Mouse (Mus musculus) hindbrain, embryonic 11.5 days (tissue): Measurements from ENCODE around the gene Tbc1d8. TPM values are rescaled to one million over a fixed set of nuclear protein-coding genes. Genes with fewer than 3 reads are reported as not detected.

Experiments
- ATAC-seq: fragments of 200-750 bp; cut with Nextera tagmentation; 2 replicates; pipeline ENCODE4 v1.8.0; 2017; ENCODE audit warnings: mild to moderate bottlenecking, moderate TSS enrichment, moderate library complexity; ENCODE audit not compliant: low FRiP score
- DNase-seq: peaks from one replicate; pipeline ENCODE4 v3.0.0-alpha.2; 2015; ENCODE audit warnings: low spot score
- H3K27ac ChIP-seq: fragments of 300-500 bp; sonication (generic); 2 replicates; pipeline ENCODE4 v1.5.1; 2014; ENCODE audit warnings: mild to moderate bottlenecking, low read depth, low read length
- H3K27me3 ChIP-seq: fragments of 300-500 bp; sonication (generic); 2 replicates; pipeline ENCODE4 v1.6.1; 2014; ENCODE audit warnings: mild to moderate bottlenecking, low read length, moderate library complexity, mixed read lengths; ENCODE audit not compliant: control insufficient read depth, insufficient read depth
- H3K36me3 ChIP-seq: fragments of 300-500 bp; sonication (generic); 2 replicates; pipeline ENCODE4 v1.6.1; 2014; ENCODE audit warnings: mild to moderate bottlenecking, low read length, moderate library complexity, mixed read lengths; ENCODE audit not compliant: control insufficient read depth, insufficient read depth
- H3K4me1 ChIP-seq: fragments of 300-500 bp; sonication (generic); replicated peaks from 2 replicates; pipeline ENCODE4 v1.6.1; 2014; ENCODE audit warnings: low read length, mixed read lengths; ENCODE audit not compliant: control insufficient read depth, insufficient read depth
- H3K4me2 ChIP-seq: fragments of 300-500 bp; sonication (generic); replicated peaks from 2 replicates; pipeline ENCODE4 v1.6.1; 2014; ENCODE audit warnings: mild to moderate bottlenecking, low read depth, low read length
- H3K4me3 ChIP-seq: fragments of 300-500 bp; sonication (generic); 2 replicates; pipeline ENCODE4 v1.5.1; 2014; ENCODE audit warnings: low read depth, low read length
- H3K9ac ChIP-seq: fragments of 300-500 bp; sonication (generic); 2 replicates; pipeline ENCODE4 v1.6.1; 2014; ENCODE audit warnings: low read depth, low read length
- H3K9me3 ChIP-seq: fragments of 300-500 bp; sonication (generic); 2 replicates; pipeline ENCODE4 v1.6.1; 2016; ENCODE audit warnings: low read length; ENCODE audit not compliant: control insufficient read depth
- WGBS: fragments of 180-500 bp; shearing (Covaris S2); extraction: QIAGEN DNeasy Blood & Tissue Kit; methylation state at CpG from one replicate; pipeline ENCODE4 v1.1.7; 2014; 5-methylcytosine and 5-hydroxymethylcytosine counted together
- polyA plus RNA-seq: library from polyadenylated mRNA; unstranded; fragments of >200 nt; fragmentation: Nextera tagmentation; extraction: Ambion mirVana; gene quantifications from 2 replicates; pipeline ENCODE4 v1.2.1, GENCODE M21; 2014

Gene Tbc1d8
- polyA plus RNA-seq, 1 experiment from 2014 or later, result 5.3 TPM

- Histone ChIP-seq H3K4me3 (no peak overlapping the region), H3K4me2 (no peak overlapping the region), H3K36me3 (no peaks in the 10 kb centered on the region), H3K27me3 (no peaks in the 10 kb centered on the region), H3K4me1 (no peaks in the 10 kb centered on the region), H3K9ac (no peak overlapping the region), H3K27ac (no peak overlapping the region), H3K9me3 (no peaks in the 10 kb centered on the region)
- WGBS, result 92% methylated on average over 11 of the region's 11 CpGs
- ATAC-seq (no peak), DNase-seq (no peak)
These were observed 89.2 kb downstream of the Tbc1d8 start for GRCm38 (mm10) chr1:39389338-39389737.

GRCm38 (mm10) chr1:39388163-39388562 is 90.4 kb downstream of the Tbc1d8 start:
- H3K9me3 ChIP-seq, result no peaks in the 10 kb centered on the region
- DNase-seq (no peak), ATAC-seq (no peak)
- H3K4me1 ChIP-seq, result no peaks in the 10 kb centered on the region
- WGBS, result 91% methylated on average over 2 of the region's 2 CpGs
- no peaks in the 10 kb centered on the region for H3K36me3 ChIP-seq
- no peak overlapping the region for H3K9ac ChIP-seq
- H3K4me3 ChIP-seq, result no peak overlapping the region
- no peaks in the 10 kb centered on the region for H3K27me3 ChIP-seq
- no peak overlapping the region for H3K4me2 ChIP-seq
- H3K27ac ChIP-seq, result no peak overlapping the region

- Histone ChIP-seq H3K9me3 (no peaks in the 10 kb centered on the region), H3K4me1 (no peaks in the 10 kb centered on the region), H3K4me2 (no peak overlapping the region), H3K36me3 (no peaks in the 10 kb centered on the region), H3K4me3 (no peak overlapping the region), H3K27me3 (no peaks in the 10 kb centered on the region), H3K27ac (no peak overlapping the region), H3K9ac (no peak overlapping the region)
- WGBS, result 89% methylated on average over 4 of the region's 4 CpGs
- DNase-seq (no peak), ATAC-seq (no peak)
These were observed 91.1 kb downstream of the Tbc1d8 start for GRCm38 (mm10) chr1:39387497-39387896.

DNA sequence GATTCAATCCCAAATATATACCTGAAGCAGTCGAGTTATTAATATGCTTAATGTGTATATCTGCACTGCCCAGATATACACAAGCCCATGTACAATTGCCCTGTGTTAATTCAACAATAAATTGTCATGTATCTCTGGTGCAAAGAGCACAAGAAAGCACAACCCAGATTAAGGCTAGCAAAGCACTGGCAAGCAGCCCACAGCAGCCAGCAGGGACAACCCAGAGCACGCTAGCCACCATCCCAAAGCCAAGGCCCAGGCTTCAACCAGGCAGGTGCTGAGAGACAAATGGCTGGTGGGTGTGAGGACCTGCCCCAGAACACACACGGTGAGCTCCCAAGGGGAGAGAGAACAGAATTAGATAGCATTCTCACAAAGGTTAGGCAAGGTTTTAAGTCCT is 92.1 kb downstream of the Tbc1d8 start:
- H3K27ac ChIP-seq, result no peak overlapping the region
- H3K4me1 ChIP-seq, result no peaks in the 10 kb centered on the region
- no peak overlapping the region for H3K4me3 ChIP-seq
- DNase-seq, result no peak
- no peaks in the 10 kb centered on the region for H3K36me3 ChIP-seq
- WGBS, result 91% methylated on average over 3 of the region's 3 CpGs
- H3K9me3 ChIP-seq, result no peaks in the 10 kb centered on the region
- no peak overlapping the region for H3K4me2 ChIP-seq
- no peaks in the 10 kb centered on the region for H3K27me3 ChIP-seq
- H3K9ac ChIP-seq, result no peak overlapping the region
- ATAC-seq, result no peak

- H3K27ac ChIP-seq, result no peak overlapping the region
- DNase-seq, result no peak
- H3K9me3 ChIP-seq, result no peaks in the 10 kb centered on the region
- WGBS, result 86% methylated on average over 9 of the region's 9 CpGs
- no peak overlapping the region for H3K4me2 ChIP-seq
- H3K36me3 ChIP-seq, result no peaks in the 10 kb centered on the region
- no peak overlapping the region for H3K4me3 ChIP-seq
- ATAC-seq, result no peak
- no peaks in the 10 kb centered on the region for H3K27me3 ChIP-seq
- H3K9ac ChIP-seq, result no peak overlapping the region
- no peaks in the 10 kb centered on the region for H3K4me1 ChIP-seq
These were observed 93.6 kb downstream of the Tbc1d8 start for GRCm38 (mm10) chr1:39384914-39385313.

GRCm38 (mm10) chr1:39381017-39381416 is 97.5 kb downstream of the Tbc1d8 start:
- Histone ChIP-seq H3K27ac (no peak overlapping the region), H3K4me1 (no peaks in the 10 kb centered on the region), H3K4me3 (no peak overlapping the region), H3K9ac (no peak overlapping the region), H3K9me3 (no peaks in the 10 kb centered on the region), H3K4me2 (no peak overlapping the region), H3K36me3 (no peaks in the 10 kb centered on the region), H3K27me3 (no peaks in the 10 kb centered on the region)
- DNase-seq (no peak), ATAC-seq (no peak)
- WGBS, result 70% methylated on average over 9 of the region's 9 CpGs

DNA sequence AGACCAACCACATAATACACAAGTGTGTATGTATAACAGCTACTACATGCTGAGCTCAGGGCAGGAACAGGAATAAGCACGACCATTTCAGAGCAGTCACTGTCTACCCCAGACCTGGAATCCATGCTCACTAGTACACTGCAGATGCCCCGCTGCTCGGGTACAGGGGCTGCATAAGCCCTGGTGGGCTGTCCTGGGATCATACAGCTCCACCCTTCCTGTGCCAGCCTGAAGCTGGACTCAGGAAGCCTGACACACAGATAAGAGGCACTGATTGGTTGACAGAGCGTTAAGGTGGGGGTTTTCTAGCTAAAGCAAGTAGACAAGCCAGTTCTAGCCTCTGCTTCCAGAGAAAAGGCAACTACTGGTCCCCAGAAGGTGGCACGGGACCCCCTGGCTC is 99.5 kb downstream of the Tbc1d8 start:
- 69% methylated on average over 5 of the region's 5 CpGs for WGBS
- Histone ChIP-seq H3K9ac (no peak overlapping the region), H3K4me3 (no peak overlapping the region), H3K27me3 (no peaks in the 10 kb centered on the region), H3K4me1 (no peaks in the 10 kb centered on the region), H3K36me3 (no peaks in the 10 kb centered on the region), H3K9me3 (no peaks in the 10 kb centered on the region), H3K27ac (no peak overlapping the region), H3K4me2 (no peak overlapping the region)
- ATAC-seq (no peak), DNase-seq (no peak)

DNA sequence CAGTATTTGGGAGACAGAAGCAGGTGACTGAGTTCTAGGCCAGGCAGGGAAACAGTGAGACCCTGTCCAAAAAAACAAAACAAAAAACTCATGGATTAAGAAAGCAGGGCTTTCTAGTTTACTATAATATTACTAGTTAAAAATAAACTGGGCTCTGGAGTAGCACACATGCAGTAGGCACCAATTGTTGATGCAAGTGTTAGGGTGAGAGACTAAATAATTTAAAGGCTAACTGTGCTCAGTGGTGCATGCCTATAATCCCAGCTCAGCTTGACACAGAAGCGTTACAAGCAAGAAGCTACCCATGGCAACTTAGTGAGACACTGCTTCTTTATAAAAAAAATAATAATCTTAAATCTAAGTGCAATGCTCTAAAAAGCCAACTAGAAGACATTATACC is 100.0 kb downstream of the Tbc1d8 start:
- H3K4me2 ChIP-seq, result no peak overlapping the region
- no peak overlapping the region for H3K9ac ChIP-seq
- WGBS, result 77% methylated on average over 1 of the region's 1 CpGs
- H3K4me1 ChIP-seq, result no peaks in the 10 kb centered on the region
- H3K9me3 ChIP-seq, result no peaks in the 10 kb centered on the region
- no peak overlapping the region for H3K27ac ChIP-seq
- ATAC-seq (no peak), DNase-seq (no peak)
- H3K4me3 ChIP-seq, result no peak overlapping the region
- H3K27me3 ChIP-seq, result no peaks in the 10 kb centered on the region
- H3K36me3 ChIP-seq, result no peaks in the 10 kb centered on the region

GRCm38 (mm10) chr1:39376726-39377240 is 101.8 kb downstream of the Tbc1d8 start:
- no peak for ATAC-seq
- no peaks in the 10 kb centered on the region for H3K4me1 ChIP-seq
- H3K9ac ChIP-seq, result no peak overlapping the region
- WGBS, result 95% methylated on average over 9 of the region's 9 CpGs
- H3K4me2 ChIP-seq, result no peak overlapping the region
- H3K27ac ChIP-seq, result no peak overlapping the region
- no peaks in the 10 kb centered on the region; the same call in 1 of the 2 replicates for H3K36me3 ChIP-seq
- no peaks in the 10 kb centered on the region for H3K9me3 ChIP-seq
- no peaks in the 10 kb centered on the region for H3K27me3 ChIP-seq
- no peak overlapping the region for H3K4me3 ChIP-seq
- DNase-seq, result no peak
